Mouse (Mus musculus): ENCODE measurements at regions not wholly inside any gene's neighbourhood (a gene's known extent, or its start where the extent isn't known, plus 50 kb on each side); places are given as distances from the start of the nearest gene placed in this dataset.

GRCm38 (mm10) chr6:39283761-39284415 is 77.3 kb upstream of the Kdm7a start:
- Histone ChIP-seq H3K36me3 (ENCODE audit: control insufficient read depth, insufficient read depth) (no peaks in the 10 kb centered on the region), H3K27ac (ENCODE audit: low read length) (no peak overlapping the region), H3K27me3 (replicated peaks; ENCODE audit: control insufficient read depth, insufficient read depth, low read length) (no peaks in the 10 kb centered on the region), H3K4me2 (ENCODE audit: low read length) (no peak overlapping the region), H3K9ac (replicated peaks; ENCODE audit: low read depth, low read length) (no peak overlapping the region), H3K9me3 (ENCODE audit: control insufficient read depth, low read length) (0 out of 2 replicates have a peak, but pooled peaks cover 2% of the 10 kb centered on the region), H3K4me3 (replicated peaks; ENCODE audit: low read length) (no peak overlapping the region), H3K4me1 (replicated peaks; ENCODE audit: control insufficient read depth, insufficient read depth, low read length) (no peaks in the 10 kb centered on the region)
- WGBS, result 81% methylated on average over 9 of the region's 9 CpGs
- ATAC-seq, result no peak

DNA sequence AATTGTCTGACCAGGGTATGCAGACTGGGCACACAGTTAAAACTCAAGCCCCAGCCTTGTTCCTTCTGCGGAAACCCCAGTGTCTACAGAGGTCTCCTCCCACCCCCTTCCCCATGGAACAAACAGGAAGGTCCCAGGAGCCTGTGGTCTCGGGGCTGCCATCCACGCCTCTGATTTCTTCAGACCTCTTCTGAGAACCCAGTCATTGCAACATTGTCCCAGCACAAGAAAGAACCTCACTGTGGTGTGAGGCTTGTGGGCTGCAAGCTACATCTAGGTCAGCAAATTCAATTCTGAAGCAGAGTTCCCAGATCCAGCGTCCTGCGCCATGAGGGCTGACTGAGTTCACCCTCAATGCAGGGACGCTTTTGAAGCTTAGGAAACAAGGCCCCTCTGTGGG is 71.7 kb upstream of the Kdm7a start:
- no peaks in the 10 kb centered on the region for H3K9me3 ChIP-seq (ENCODE audit: control insufficient read depth, low read length)
- no peak for ATAC-seq
- H3K4me2 ChIP-seq (ENCODE audit: low read length), result no peak overlapping the region
- no peak overlapping the region for H3K9ac ChIP-seq (replicated peaks; ENCODE audit: low read depth, low read length)
- no peaks in the 10 kb centered on the region for H3K27me3 ChIP-seq (replicated peaks; ENCODE audit: control insufficient read depth, insufficient read depth, low read length)
- no peak overlapping the region for H3K4me3 ChIP-seq (replicated peaks; ENCODE audit: low read length)
- no peaks in the 10 kb centered on the region for H3K4me1 ChIP-seq (replicated peaks; ENCODE audit: control insufficient read depth, insufficient read depth, low read length)
- WGBS, result 94% methylated on average over 6 of the region's 6 CpGs
- no peak overlapping the region for H3K27ac ChIP-seq (ENCODE audit: low read length)
- H3K36me3 ChIP-seq (ENCODE audit: control insufficient read depth, insufficient read depth), result no peaks in the 10 kb centered on the region

DNA sequence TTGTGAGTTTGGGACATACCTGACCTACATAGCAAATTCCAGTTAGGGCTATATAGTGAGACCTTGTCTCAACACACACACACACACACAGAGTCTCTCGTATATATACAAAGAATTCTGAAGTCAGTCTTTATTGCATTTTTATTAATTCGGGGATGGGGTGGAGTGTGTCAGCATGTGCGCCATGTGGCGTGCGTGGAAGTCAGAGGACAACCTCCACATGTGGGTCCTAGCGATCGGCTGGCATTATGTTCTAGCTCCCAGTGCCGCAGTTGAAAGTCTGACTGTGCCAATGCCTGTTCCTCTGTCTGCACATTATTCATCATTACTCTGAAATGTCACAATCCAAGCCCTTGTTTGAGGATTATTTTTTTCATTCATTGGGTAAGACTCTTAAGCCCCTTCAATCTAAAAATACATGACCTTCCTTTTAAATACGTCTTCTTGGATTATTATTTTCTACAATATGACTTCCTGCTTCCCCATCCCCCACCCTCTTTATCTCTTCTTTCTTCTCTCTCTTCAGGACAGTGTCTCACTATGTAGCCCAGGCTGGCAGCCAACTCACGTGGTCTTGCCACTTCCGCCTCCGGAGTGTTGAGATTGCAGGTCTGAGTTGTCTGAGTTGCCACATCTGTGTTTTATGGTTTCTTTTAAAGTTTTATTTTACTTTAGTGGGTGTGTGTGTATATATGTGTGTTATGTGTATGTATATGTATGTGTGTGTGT is 68.3 kb upstream of the Kdm7a start:
- no peak overlapping the region for H3K9ac ChIP-seq (replicated peaks; ENCODE audit: low read depth, low read length)
- no peak overlapping the region for H3K4me2 ChIP-seq (ENCODE audit: low read length)
- H3K4me1 ChIP-seq (replicated peaks; ENCODE audit: control insufficient read depth, insufficient read depth, low read length), result no peaks in the 10 kb centered on the region
- H3K36me3 ChIP-seq (ENCODE audit: control insufficient read depth, insufficient read depth), result no peaks in the 10 kb centered on the region
- H3K4me3 ChIP-seq (replicated peaks; ENCODE audit: low read length), result no peak overlapping the region
- H3K27ac ChIP-seq (ENCODE audit: low read length), result no peak overlapping the region
- no peaks in the 10 kb centered on the region for H3K9me3 ChIP-seq (ENCODE audit: control insufficient read depth, low read length)
- WGBS, result 88% methylated on average over 12 of the region's 12 CpGs
- no peak for ATAC-seq
- H3K27me3 ChIP-seq (replicated peaks; ENCODE audit: control insufficient read depth, insufficient read depth, low read length), result no peaks in the 10 kb centered on the region

- WGBS, result 100% methylated on average over 1 of the region's 1 CpGs
- Histone ChIP-seq H3K4me3 (replicated peaks; ENCODE audit: low read length) (no peak overlapping the region), H3K36me3 (ENCODE audit: control insufficient read depth, insufficient read depth) (no peaks in the 10 kb centered on the region), H3K4me1 (replicated peaks; ENCODE audit: control insufficient read depth, insufficient read depth, low read length) (no peaks in the 10 kb centered on the region), H3K9ac (replicated peaks; ENCODE audit: low read depth, low read length) (no peak overlapping the region), H3K4me2 (ENCODE audit: low read length) (no peak overlapping the region), H3K9me3 (ENCODE audit: control insufficient read depth, low read length) (no peaks in the 10 kb centered on the region), H3K27me3 (replicated peaks; ENCODE audit: control insufficient read depth, insufficient read depth, low read length) (no peaks in the 10 kb centered on the region), H3K27ac (ENCODE audit: low read length) (no peak overlapping the region)
- ATAC-seq, result no peak
Observed at GRCm38 (mm10) chr6:39273427-39273826, 66.8 kb upstream of the Kdm7a start.

GRCm38 (mm10) chr6:39270457-39270856 is 63.9 kb upstream of the Kdm7a start:
- Histone ChIP-seq H3K4me1 (replicated peaks; ENCODE audit: control insufficient read depth, insufficient read depth, low read length) (no peaks in the 10 kb centered on the region), H3K9me3 (ENCODE audit: control insufficient read depth, low read length) (no peaks in the 10 kb centered on the region), H3K27ac (ENCODE audit: low read length) (no peak overlapping the region), H3K4me3 (replicated peaks; ENCODE audit: low read length) (no peak overlapping the region), H3K4me2 (ENCODE audit: low read length) (no peak overlapping the region), H3K9ac (replicated peaks; ENCODE audit: low read depth, low read length) (no peak overlapping the region), H3K27me3 (replicated peaks; ENCODE audit: control insufficient read depth, insufficient read depth, low read length) (no peaks in the 10 kb centered on the region), H3K36me3 (ENCODE audit: control insufficient read depth, insufficient read depth) (no peaks in the 10 kb centered on the region)
- no peak for ATAC-seq
- WGBS, result 91% methylated on average over 1 of the region's 1 CpGs

- Histone ChIP-seq H3K9me3 (ENCODE audit: control insufficient read depth, low read length) (no peaks in the 10 kb centered on the region), H3K36me3 (ENCODE audit: control insufficient read depth, insufficient read depth) (no peaks in the 10 kb centered on the region), H3K27ac (ENCODE audit: low read length) (no peak overlapping the region), H3K27me3 (replicated peaks; ENCODE audit: control insufficient read depth, insufficient read depth, low read length) (no peaks in the 10 kb centered on the region), H3K4me3 (replicated peaks; ENCODE audit: low read length) (no peak overlapping the region), H3K4me2 (ENCODE audit: low read length) (no peak overlapping the region), H3K9ac (replicated peaks; ENCODE audit: low read depth, low read length) (no peak overlapping the region), H3K4me1 (replicated peaks; ENCODE audit: control insufficient read depth, insufficient read depth, low read length) (no peaks in the 10 kb centered on the region)
- ATAC-seq, result no peak
- WGBS, result 71% methylated on average over 5 of the region's 5 CpGs
Observed at GRCm38 (mm10) chr6:39269706-39270105, 63.1 kb upstream of the Kdm7a start.

DNA sequence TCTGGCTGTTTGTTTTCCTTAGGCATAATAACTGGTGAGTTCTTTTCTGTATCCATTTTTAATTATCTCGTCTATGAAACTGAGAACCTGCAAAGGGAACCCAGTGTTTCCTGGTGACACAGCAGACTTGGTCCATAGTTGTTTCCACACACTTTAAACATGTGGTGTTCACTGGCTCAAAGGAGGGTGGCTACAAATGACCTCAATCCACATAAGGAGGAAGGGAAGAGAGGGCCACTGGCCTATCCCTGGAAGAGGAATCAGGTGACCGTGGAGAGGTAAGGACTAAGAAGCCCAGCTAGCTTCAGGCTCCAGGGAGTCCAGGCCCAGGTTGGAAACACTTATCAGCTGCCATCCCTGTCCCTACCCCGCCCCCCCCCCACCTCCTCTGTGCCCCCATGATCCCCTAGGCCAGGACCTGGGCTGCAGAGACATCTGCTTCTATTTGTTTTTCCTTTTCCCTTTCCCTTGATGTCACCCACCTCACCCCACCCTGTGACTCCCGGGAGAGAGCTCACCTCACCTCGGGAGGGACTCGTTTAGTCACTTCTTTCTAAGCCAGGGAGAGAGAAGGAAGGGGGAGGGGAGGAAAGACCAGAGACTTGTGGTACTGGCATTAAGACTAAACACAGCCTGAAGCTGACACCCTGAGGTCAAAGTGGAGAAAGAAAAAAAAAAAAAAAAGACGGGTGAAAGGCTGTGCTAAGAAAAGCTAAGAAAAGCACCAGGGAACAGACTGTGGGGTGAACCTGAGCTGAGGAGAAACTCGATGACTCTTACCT is 62.2 kb upstream of the Kdm7a start:
- Histone ChIP-seq H3K9me3 (ENCODE audit: control insufficient read depth, low read length) (no peaks in the 10 kb centered on the region), H3K27ac (ENCODE audit: low read length) (no peak overlapping the region), H3K4me3 (replicated peaks; ENCODE audit: low read length) (no peak overlapping the region), H3K9ac (replicated peaks; ENCODE audit: low read depth, low read length) (no peak overlapping the region), H3K36me3 (ENCODE audit: control insufficient read depth, insufficient read depth) (no peaks in the 10 kb centered on the region), H3K4me1 (replicated peaks; ENCODE audit: control insufficient read depth, insufficient read depth, low read length) (no peaks in the 10 kb centered on the region), H3K4me2 (ENCODE audit: low read length) (no peak overlapping the region), H3K27me3 (replicated peaks; ENCODE audit: control insufficient read depth, insufficient read depth, low read length) (no peaks in the 10 kb centered on the region)
- ATAC-seq, result no peak
- 24% methylated on average over 7 of the region's 8 CpGs for WGBS

DNA sequence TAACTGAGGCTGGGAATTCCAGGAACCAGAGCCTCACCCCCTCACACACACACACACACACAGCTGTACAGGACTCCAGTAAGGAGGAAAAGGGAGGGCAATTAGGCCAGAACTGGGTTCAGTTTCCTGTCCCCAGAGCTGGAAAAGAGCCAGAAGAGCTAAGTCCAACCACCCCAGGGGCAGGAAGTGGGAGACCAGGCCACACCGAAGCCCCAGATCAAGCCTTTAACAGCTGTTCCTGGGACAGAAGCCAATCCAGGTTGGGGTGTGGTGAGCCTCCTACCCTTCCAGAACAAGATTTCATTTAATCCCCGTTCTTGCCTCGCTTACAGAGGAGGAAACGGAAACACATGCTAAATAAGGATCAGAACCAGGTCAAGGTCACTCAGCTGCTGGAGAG is 58.1 kb upstream of the Kdm7a start:
- ATAC-seq, result no peak
- no peaks in the 10 kb centered on the region for H3K9me3 ChIP-seq (ENCODE audit: control insufficient read depth, low read length)
- WGBS, result 74% methylated on average over 4 of the region's 4 CpGs
- no peak overlapping the region for H3K9ac ChIP-seq (replicated peaks; ENCODE audit: low read depth, low read length)
- no peaks in the 10 kb centered on the region for H3K27me3 ChIP-seq (replicated peaks; ENCODE audit: control insufficient read depth, insufficient read depth, low read length)
- H3K4me1 ChIP-seq (replicated peaks; ENCODE audit: control insufficient read depth, insufficient read depth, low read length), result no peaks in the 10 kb centered on the region
- H3K4me3 ChIP-seq (replicated peaks; ENCODE audit: low read length), result no peak overlapping the region
- no peak overlapping the region for H3K4me2 ChIP-seq (ENCODE audit: low read length)
- no peak overlapping the region for H3K27ac ChIP-seq (ENCODE audit: low read length)
- H3K36me3 ChIP-seq (ENCODE audit: control insufficient read depth, insufficient read depth), result no peaks in the 10 kb centered on the region

DNA sequence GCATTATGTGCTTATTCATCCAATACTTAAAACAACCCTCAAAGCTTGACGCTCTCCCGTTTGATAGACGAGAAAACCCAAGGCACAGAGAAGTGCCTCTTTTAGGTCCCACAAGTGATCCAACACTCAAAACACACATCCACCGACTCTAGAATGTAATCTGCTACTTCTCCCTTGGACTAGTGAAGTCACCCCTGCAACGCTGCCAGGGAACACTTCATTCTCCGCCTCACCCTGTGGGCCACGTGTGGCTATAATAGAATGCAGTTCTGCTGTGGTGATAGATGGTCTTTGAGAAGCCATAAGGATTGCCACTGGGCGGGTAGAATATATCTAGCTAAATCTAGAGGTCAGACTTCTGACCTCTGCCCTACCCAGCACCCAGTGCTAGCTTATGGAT is 57.0 kb upstream of the Kdm7a start:
- Histone ChIP-seq H3K9me3 (ENCODE audit: control insufficient read depth, low read length) (no peaks in the 10 kb centered on the region), H3K4me2 (ENCODE audit: low read length) (no peak overlapping the region), H3K4me3 (replicated peaks; ENCODE audit: low read length) (no peak overlapping the region), H3K9ac (replicated peaks; ENCODE audit: low read depth, low read length) (no peak overlapping the region), H3K36me3 (ENCODE audit: control insufficient read depth, insufficient read depth) (no peaks in the 10 kb centered on the region), H3K27ac (ENCODE audit: low read length) (no peak overlapping the region), H3K27me3 (replicated peaks; ENCODE audit: control insufficient read depth, insufficient read depth, low read length) (no peaks in the 10 kb centered on the region), H3K4me1 (replicated peaks; ENCODE audit: control insufficient read depth, insufficient read depth, low read length) (no peaks in the 10 kb centered on the region)
- ATAC-seq, result no peak
- 73% methylated on average over 8 of the region's 8 CpGs for WGBS
